Mouse (Mus musculus) stomach, embryonic 16.5 days (tissue): ENCODE results near the gene Zfp629. TPM values are rescaled to one million over a fixed set of nuclear protein-coding genes. Genes with fewer than 3 reads are reported as not detected.

Experiments used
- ATAC-seq: fragments of 200-750 bp; cut with Nextera tagmentation; 2 replicates; pipeline ENCODE4 v1.8.0; 2017; ENCODE audit warnings: moderate number of reproducible peaks, moderate TSS enrichment; ENCODE audit not compliant: insufficient read depth, low FRiP score
- H3K27ac ChIP-seq: fragments of 300-500 bp; sonication (generic); 2 replicates; pipeline ENCODE4 v1.5.1; 2014; ENCODE audit warnings: low read length
- H3K27me3 ChIP-seq: fragments of 300-500 bp; sonication (generic); 2 replicates; pipeline ENCODE4 v1.6.1; 2014; ENCODE audit warnings: low read length, control low read depth, mixed read lengths; ENCODE audit not compliant: control insufficient read depth, insufficient read depth
- H3K36me3 ChIP-seq: fragments of 300-500 bp; sonication (generic); 2 replicates; pipeline ENCODE4 v1.6.1; 2014; ENCODE audit warnings: low read length; ENCODE audit not compliant: control insufficient read depth, insufficient read depth
- H3K4me1 ChIP-seq: fragments of 300-500 bp; sonication (generic); 2 replicates; pipeline ENCODE4 v1.6.1; 2014; ENCODE audit warnings: low read length, control low read depth, mixed read lengths; ENCODE audit not compliant: control insufficient read depth, insufficient read depth
- H3K4me2 ChIP-seq: fragments of 300-500 bp; sonication (generic); 2 replicates; pipeline ENCODE4 v1.6.1; 2014; ENCODE audit warnings: low read depth, low read length, mixed read lengths
- H3K4me3 ChIP-seq: fragments of 300-500 bp; sonication (generic); replicated peaks from 2 replicates; pipeline ENCODE4 v1.5.1; 2014; ENCODE audit warnings: mild to moderate bottlenecking, low read length
- H3K9ac ChIP-seq: fragments of 300-500 bp; sonication (generic); 2 replicates; pipeline ENCODE4 v1.6.1; 2014; ENCODE audit warnings: low read length
- H3K9me3 ChIP-seq: fragments of 300-500 bp; sonication (generic); replicated peaks from 2 replicates; pipeline ENCODE4 v1.6.1; 2016; ENCODE audit warnings: low read length, control low read depth; ENCODE audit not compliant: control insufficient read depth
- WGBS: fragments of 180-500 bp; shearing (Covaris S2); extraction: QIAGEN DNeasy Blood & Tissue Kit; methylation state at CpG from one replicate; pipeline ENCODE4 v1.1.7; 2014; 5-methylcytosine and 5-hydroxymethylcytosine counted together
- polyA plus RNA-seq: library from polyadenylated mRNA; unstranded; fragments of >200 nt; fragmentation: Nextera tagmentation; extraction: Ambion mirVana; gene quantifications from 2 replicates; pipeline ENCODE4 v1.2.1, GENCODE M21; 2015

Zfp629 gene
- polyA plus RNA-seq = 10.4 and 10.9 TPM in 2 replicates

- WGBS = under 1% methylated on average over 49 of the region's 50 CpGs
- Histone ChIP-seq H3K4me2 (peak within 1 kb of the TSS; percentile 79), H3K4me1 (peaks cover 16% of the 10 kb centered on the region)
Observed at GRCm38 (mm10) chr7:127614891-127615843, at the start of gene Zfp629. Gene Zfp629 (minus strand): TSS chr7:127615797.

DNA sequence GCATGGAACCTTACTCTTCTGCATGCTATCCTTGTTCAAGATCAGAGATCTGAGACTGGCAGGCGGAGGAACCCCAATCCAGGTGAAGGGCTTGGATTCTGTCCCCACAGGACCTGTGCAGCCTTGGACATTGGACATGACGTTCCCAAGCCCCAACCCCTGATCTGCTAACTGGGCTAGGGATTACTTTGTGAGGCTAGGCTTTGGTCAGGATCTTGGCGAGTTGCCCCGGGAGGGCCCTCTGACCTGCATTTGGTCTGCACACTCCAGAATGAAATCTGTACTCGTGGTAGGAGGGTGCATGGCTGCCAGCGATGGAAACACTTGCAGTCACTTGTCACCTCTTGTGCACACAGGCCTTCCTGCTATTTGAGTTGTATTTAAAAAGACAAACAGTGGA is 47.3 kb upstream of the Zfp629 start:
- no peak overlapping the region for H3K9ac ChIP-seq
- H3K27me3 ChIP-seq = no peaks in the 10 kb centered on the region
- 81% methylated on average over 6 of the region's 6 CpGs for WGBS
- ATAC-seq = no peak
- H3K4me2 ChIP-seq = no peak overlapping the region
- no peak overlapping the region for H3K4me3 ChIP-seq
- no peaks in the 10 kb centered on the region for H3K4me1 ChIP-seq
- no peaks in the 10 kb centered on the region for H3K36me3 ChIP-seq
- H3K27ac ChIP-seq = no peak overlapping the region
- H3K9me3 ChIP-seq = no peaks in the 10 kb centered on the region

More at GRCm38 (mm10) chr7:127614891-127615843, at the start of gene Zfp629:
- peak within 1 kb of the TSS; percentile 100 for H3K4me3 ChIP-seq
- peaks cover 27% of the 10 kb centered on the region for H3K36me3 ChIP-seq
- peak within 1 kb of the TSS; percentile 96 for H3K9ac ChIP-seq
- no peaks in the 10 kb centered on the region for H3K27me3 ChIP-seq
- peak within 1 kb of the TSS; percentile 89 for H3K27ac ChIP-seq
- ATAC-seq = peak; percentile 91
- 0 out of 2 replicates have a peak, but pooled peaks cover 6% of the 10 kb centered on the region for H3K9me3 ChIP-seq

GRCm38 (mm10) chr7:127661833-127662232 is 46.2 kb upstream of the Zfp629 start:
- Histone ChIP-seq H3K9me3 (no peaks in the 10 kb centered on the region), H3K27me3 (no peaks in the 10 kb centered on the region), H3K9ac (no peak overlapping the region), H3K4me2 (no peak overlapping the region), H3K27ac (no peak overlapping the region), H3K36me3 (no peaks in the 10 kb centered on the region), H3K4me3 (no peak overlapping the region), H3K4me1 (no peaks in the 10 kb centered on the region)
- 66% methylated on average over 6 of the region's 6 CpGs for WGBS
- no peak for ATAC-seq

- H3K9ac ChIP-seq = no peak overlapping the region
Observed at GRCm38 (mm10) chr7:127660882-127661281, 45.3 kb upstream of the Zfp629 start.

GRCm38 (mm10) chr7:127656946-127657345 is 41.3 kb upstream of the Zfp629 start:
- WGBS = 32% methylated on average over 4 of the region's 4 CpGs
- no peak for ATAC-seq

More at GRCm38 (mm10) chr7:127660882-127661281, 45.3 kb upstream of the Zfp629 start:
- Histone ChIP-seq H3K4me1 (no peaks in the 10 kb centered on the region), H3K27ac (no peak overlapping the region), H3K9me3 (no peaks in the 10 kb centered on the region), H3K4me3 (no peak overlapping the region), H3K36me3 (no peaks in the 10 kb centered on the region), H3K4me2 (no peak overlapping the region), H3K27me3 (no peaks in the 10 kb centered on the region)
- ATAC-seq = no peak
- WGBS = 85% methylated on average over 3 of the region's 3 CpGs

GRCm38 (mm10) chr7:127654318-127654717 is 38.7 kb upstream of the Zfp629 start:
- Histone ChIP-seq H3K4me1 (no peaks in the 10 kb centered on the region), H3K27me3 (no peaks in the 10 kb centered on the region), H3K36me3 (no peaks in the 10 kb centered on the region), H3K9ac (no peak overlapping the region), H3K27ac (no peak overlapping the region), H3K4me3 (no peak overlapping the region), H3K9me3 (no peaks in the 10 kb centered on the region), H3K4me2 (no peak overlapping the region)
- WGBS = 77% methylated on average over 10 of the region's 10 CpGs
- ATAC-seq = no peak

More at GRCm38 (mm10) chr7:127656946-127657345, 41.3 kb upstream of the Zfp629 start:
- no peak overlapping the region for H3K4me3 ChIP-seq
- H3K9ac ChIP-seq = no peak overlapping the region
- no peaks in the 10 kb centered on the region for H3K4me1 ChIP-seq
- H3K27ac ChIP-seq = no peak overlapping the region
- no peaks in the 10 kb centered on the region for H3K36me3 ChIP-seq
- H3K9me3 ChIP-seq = no peaks in the 10 kb centered on the region
- no peaks in the 10 kb centered on the region for H3K27me3 ChIP-seq
- H3K4me2 ChIP-seq = no peak overlapping the region

DNA sequence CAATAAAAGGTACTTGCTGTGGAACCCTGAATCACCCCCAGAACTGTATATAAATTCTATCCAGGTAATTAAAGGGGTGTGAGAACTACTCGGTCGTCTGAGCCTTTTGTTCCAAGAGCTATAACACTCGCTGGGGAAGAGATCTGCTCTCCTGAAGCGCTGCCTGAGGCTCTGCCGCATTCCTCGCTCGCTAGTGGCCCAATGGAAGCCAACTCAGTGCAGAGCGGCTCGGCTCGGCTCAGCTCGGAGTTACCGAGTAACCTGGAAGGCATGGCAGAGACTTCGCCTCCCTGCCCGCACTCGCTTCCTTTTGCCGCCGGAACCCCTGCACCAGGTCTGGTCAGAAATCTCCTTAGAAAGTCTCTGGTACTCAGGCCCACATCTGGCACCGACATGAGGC is 36.5 kb upstream of the Zfp629 start:
- H3K4me3 ChIP-seq = peak overlapping the region; percentile 14
- 9% methylated on average over 18 of the region's 18 CpGs for WGBS
- no peak for ATAC-seq
- no peaks in the 10 kb centered on the region for H3K36me3 ChIP-seq
- H3K27me3 ChIP-seq = no peaks in the 10 kb centered on the region
- no peaks in the 10 kb centered on the region for H3K4me1 ChIP-seq
- no peak overlapping the region for H3K27ac ChIP-seq
- no peaks in the 10 kb centered on the region for H3K9me3 ChIP-seq
- H3K9ac ChIP-seq = peak overlapping the region; percentile 54; the same call in 1 of the 2 replicates
- peak overlapping the region; percentile 44 for H3K4me2 ChIP-seq

GRCm38 (mm10) chr7:127651624-127652023 is 36.0 kb upstream of the Zfp629 start:
- no peak for ATAC-seq
- WGBS = 55% methylated on average over 2 of the region's 3 CpGs
- Histone ChIP-seq H3K27me3 (no peaks in the 10 kb centered on the region), H3K9ac (no peak overlapping the region), H3K9me3 (no peaks in the 10 kb centered on the region), H3K4me3 (peak overlapping the region; percentile 14), H3K4me2 (peak overlapping the region; percentile 44), H3K27ac (no peak overlapping the region), H3K4me1 (no peaks in the 10 kb centered on the region), H3K36me3 (no peaks in the 10 kb centered on the region)

DNA sequence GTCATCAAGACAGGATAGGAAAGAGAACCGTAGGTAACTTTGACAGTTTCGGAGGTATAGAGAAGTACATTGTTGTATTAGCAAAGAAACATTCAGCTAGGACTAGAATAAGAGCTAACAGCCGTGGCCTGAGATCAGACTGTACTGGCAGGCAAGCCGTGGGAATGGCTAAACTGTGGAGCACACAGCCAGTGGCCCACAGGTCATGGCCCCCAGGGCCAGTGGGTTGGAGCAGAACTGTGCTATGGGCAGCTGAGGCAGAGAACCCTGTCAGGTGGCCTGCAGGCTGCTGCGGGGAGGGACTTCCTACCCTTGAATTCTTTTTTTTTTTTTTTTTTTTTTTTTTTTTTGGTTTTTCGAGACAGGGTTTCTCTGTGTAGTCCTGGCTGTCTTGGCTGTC is 33.6 kb upstream of the Zfp629 start:
- H3K4me1 ChIP-seq = no peaks in the 10 kb centered on the region

More for the DNA sequence above, 33.6 kb upstream of the Zfp629 start:
- 76% methylated on average over 6 of the region's 6 CpGs for whole genome bisulfite sequencing
- Histone ChIP-seq H3K9ac (no peak overlapping the region), H3K4me2 (no peak overlapping the region), H3K9me3 (no peaks in the 10 kb centered on the region), H3K36me3 (no peaks in the 10 kb centered on the region), H3K27ac (no peak overlapping the region), H3K27me3 (no peaks in the 10 kb centered on the region), H3K4me3 (no peak overlapping the region)
- no peak for ATAC-seq
